Mouse (Mus musculus): ENCODE results near the gene Nup62cl. TPM values are rescaled to one million over a fixed set of nuclear protein-coding genes. Genes with fewer than 3 reads are reported as not detected.

Nup62cl gene
- 2.2 and 3.4 TPM in 2 replicates for polyA plus RNA-seq (2015; fragmentation: Nextera tagmentation; extraction: Ambion mirVana)

DNA sequence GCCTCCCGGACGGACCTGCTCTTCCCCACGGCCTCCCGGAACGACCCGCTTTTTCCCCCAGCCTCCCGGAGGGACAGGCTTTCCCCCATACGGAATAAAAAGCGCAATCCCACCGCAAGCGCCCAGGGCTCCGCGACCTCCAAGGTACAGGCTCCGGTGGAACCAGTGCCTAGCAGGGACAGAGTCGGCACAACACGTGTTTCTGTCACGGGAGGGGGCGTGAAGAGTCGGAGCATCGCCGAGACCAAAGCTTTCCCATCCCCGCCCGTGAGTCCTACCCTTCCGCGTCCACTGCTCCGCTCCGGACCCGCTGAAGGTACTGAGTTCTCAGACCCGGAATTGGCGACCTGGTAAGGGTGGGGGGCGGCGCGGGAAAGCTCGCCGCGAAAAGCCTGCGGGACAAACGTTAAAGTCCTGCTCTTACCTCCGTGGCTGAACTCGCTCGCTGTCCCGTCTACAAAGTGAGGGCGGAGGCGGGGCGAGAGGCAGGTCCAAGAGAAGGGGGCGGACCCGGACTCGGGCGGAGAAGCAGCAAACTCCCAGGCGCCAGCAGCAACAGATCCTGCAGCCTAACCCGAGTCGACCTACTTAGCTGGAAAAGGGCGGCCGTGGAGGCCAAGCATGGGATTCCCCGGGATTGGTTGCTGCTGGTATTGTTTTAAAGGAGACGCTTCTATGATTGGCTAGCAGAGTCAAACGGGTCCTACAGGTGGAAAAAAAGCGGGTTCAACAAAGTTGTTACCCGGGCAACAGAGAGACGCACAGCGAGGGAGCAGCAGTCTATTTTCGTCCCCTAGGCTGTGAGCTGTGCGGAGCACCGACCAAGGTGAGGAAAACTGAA, at the start of gene Nup62cl, which contains the start of gene Pih1h3b:
TSS of gene Nup62cl (minus strand) at position 578 of the 841 bp plus-strand sequence.
TSS of gene Pih1h3b (plus strand) at position 745 of the 841 bp plus-strand sequence.
- no peak for ATAC-seq (ENCODE audit: insufficient number of reproducible peaks, low FRiP score, low TSS enrichment, low read depth)

GRCm38 (mm10) chrX:140094066-140094465, 31.6 kb upstream of the Nup62cl start:
- Histone ChIP-seq H3K4me2 (no peak overlapping the region), H3K27ac (no peak overlapping the region), H3K27me3 (0 out of 2 replicates have a peak, but pooled peaks cover 5% of the 10 kb centered on the region), H3K4me1 (no peaks in the 10 kb centered on the region), H3K4me3 (no peak overlapping the region), H3K36me3 (no peaks in the 10 kb centered on the region), H3K9ac (no peak overlapping the region), H3K9me3 (no peaks in the 10 kb centered on the region)
- no peak for ATAC-seq (ENCODE audit: insufficient number of reproducible peaks, low FRiP score, low TSS enrichment, low read depth)
- WGBS: 75% methylated on average over 2 of the region's 2 CpGs

More for the DNA sequence above, at the start of gene Nup62cl, which contains the start of gene Pih1h3b:
- 27% methylated on average over 63 of the region's 64 CpGs for WGBS
- Histone ChIP-seq H3K36me3 (no peaks in the 10 kb centered on the region), H3K27ac (no peak within 1 kb of the TSS), H3K4me1 (peaks cover 7% of the 10 kb centered on the region; the same call in 1 of the 2 replicates), H3K27me3 (peaks cover 32% of the 10 kb centered on the region), H3K4me2 (peak within 1 kb of the TSS; percentile 50), H3K9me3 (no peaks in the 10 kb centered on the region; the same call in 1 of the 2 replicates), H3K9ac (no peak within 1 kb of the TSS), H3K4me3 (peak within 1 kb of the TSS; percentile 40)

DNA sequence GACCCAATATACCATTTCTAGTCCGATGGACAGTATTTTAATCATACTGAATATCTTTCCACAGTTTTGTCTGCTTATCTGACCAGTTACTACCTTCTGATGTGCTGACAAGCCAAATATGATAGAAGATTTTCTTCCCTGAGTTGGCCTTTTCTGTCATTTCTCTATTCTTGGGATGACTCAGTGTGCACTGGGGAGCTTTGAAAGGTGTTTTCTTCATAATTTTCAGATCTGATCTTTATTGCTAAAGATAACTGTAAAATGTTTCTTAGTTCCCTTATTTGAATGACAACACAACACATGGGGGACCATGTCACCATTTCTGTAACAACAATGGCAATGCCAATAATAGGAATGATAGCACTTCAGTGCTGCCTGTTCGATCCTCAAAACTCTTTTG, 20.0 kb upstream of the Nup62cl start:
- Histone ChIP-seq H3K9me3 (no peaks in the 10 kb centered on the region), H3K4me3 (no peak overlapping the region), H3K4me2 (no peak overlapping the region), H3K4me1 (no peaks in the 10 kb centered on the region), H3K27ac (no peak overlapping the region), H3K9ac (no peak overlapping the region), H3K27me3 (no peaks in the 10 kb centered on the region), H3K36me3 (no peaks in the 10 kb centered on the region)
- ATAC-seq (ENCODE audit: insufficient number of reproducible peaks, low FRiP score, low TSS enrichment, low read depth): no peak
- WGBS: 96% methylated on average over 2 of the region's 2 CpGs

DNA sequence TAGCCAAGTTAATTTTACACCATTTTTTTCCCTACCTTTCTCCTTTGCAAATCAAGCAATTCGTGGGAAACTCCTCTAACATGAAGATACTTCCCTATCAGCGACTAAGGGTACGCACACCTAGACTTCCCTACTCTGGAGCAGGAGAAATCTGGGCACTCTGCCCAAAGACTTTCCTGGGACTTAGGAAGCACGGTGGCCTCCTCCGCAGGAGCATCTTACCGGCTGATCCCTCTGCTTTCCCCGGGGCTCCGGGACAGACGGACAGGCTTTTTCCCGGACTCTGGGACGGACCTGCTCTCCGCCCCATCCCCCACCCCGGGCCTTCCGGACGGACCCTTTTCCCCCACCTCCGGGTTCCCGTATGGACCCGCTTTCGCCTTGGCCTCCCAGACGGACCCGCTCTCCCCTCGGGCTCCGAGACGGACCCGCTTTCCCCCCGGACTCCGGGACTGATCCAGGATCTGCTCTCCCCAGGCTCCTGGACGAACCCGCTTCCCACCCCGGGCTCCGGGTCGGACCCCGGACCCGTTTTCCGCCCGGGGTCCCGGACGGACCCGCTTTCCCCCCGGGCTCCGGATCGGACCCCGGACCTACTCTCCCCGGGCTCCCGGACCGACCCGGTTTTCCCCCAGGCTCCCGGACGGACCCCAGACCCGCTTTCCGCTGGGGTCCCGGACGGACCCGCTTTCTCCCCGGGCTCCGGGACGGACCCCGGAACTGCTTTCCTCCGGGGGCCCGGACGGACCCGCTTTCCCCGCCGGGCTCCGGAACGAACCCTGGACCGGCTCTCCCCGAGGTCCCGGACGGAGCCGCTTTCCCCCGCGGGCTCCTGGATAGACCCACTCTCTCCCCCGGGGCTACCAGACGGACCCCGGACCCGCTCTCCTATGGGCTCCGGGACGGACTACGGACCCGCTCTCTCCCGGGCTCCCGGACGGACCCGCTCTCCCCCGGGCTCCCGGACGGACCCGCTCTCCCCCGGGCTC, 1.3 kb downstream of the Nup62cl start:
- ATAC-seq (ENCODE audit: insufficient number of reproducible peaks, low FRiP score, low TSS enrichment, low read depth): no peak
- peak overlapping the region; percentile 50 for H3K4me2 ChIP-seq
- H3K4me1 ChIP-seq: peaks cover 7% of the 10 kb centered on the region; the same call in 1 of the 2 replicates
- H3K27me3 ChIP-seq: peaks cover 32% of the 10 kb centered on the region
- 20% methylated on average over 82 of the region's 90 CpGs for WGBS
- no peaks in the 10 kb centered on the region for H3K36me3 ChIP-seq
- no peak overlapping the region for H3K9ac ChIP-seq
- no peaks in the 10 kb centered on the region; the same call in 1 of the 2 replicates for H3K9me3 ChIP-seq
- H3K4me3 ChIP-seq: peak overlapping the region; percentile 40
- H3K27ac ChIP-seq: no peak overlapping the region

DNA sequence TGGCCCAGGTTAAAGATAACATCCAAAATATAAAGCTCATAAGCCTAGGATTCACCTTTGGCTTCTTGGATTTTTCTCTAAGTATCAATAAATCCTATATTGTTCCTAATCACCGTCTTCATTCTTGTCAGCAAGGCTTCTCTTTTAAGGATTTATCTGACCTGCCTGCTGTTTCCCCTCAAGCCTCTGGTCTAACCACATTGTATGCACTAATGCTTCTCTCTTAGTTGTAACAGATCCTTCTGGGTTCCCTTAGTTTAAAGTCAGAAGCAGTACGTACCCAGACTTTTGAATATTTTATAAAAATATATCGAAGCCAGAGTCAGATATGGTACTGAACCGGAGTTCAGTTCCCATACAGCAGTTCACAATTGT, 63.8 kb downstream of the Nup62cl start:
- no peak for ATAC-seq (ENCODE audit: insufficient number of reproducible peaks, low FRiP score, low TSS enrichment, low read depth)
- no peak overlapping the region for H3K27ac ChIP-seq
- H3K4me1 ChIP-seq: no peaks in the 10 kb centered on the region
- WGBS: 86% methylated on average over 4 of the region's 4 CpGs
- no peaks in the 10 kb centered on the region for H3K27me3 ChIP-seq
- no peak overlapping the region for H3K4me2 ChIP-seq
- H3K9me3 ChIP-seq: no peaks in the 10 kb centered on the region
- H3K36me3 ChIP-seq: no peaks in the 10 kb centered on the region
- H3K9ac ChIP-seq: no peak overlapping the region
- H3K4me3 ChIP-seq: peak overlapping the region; percentile 51

DNA sequence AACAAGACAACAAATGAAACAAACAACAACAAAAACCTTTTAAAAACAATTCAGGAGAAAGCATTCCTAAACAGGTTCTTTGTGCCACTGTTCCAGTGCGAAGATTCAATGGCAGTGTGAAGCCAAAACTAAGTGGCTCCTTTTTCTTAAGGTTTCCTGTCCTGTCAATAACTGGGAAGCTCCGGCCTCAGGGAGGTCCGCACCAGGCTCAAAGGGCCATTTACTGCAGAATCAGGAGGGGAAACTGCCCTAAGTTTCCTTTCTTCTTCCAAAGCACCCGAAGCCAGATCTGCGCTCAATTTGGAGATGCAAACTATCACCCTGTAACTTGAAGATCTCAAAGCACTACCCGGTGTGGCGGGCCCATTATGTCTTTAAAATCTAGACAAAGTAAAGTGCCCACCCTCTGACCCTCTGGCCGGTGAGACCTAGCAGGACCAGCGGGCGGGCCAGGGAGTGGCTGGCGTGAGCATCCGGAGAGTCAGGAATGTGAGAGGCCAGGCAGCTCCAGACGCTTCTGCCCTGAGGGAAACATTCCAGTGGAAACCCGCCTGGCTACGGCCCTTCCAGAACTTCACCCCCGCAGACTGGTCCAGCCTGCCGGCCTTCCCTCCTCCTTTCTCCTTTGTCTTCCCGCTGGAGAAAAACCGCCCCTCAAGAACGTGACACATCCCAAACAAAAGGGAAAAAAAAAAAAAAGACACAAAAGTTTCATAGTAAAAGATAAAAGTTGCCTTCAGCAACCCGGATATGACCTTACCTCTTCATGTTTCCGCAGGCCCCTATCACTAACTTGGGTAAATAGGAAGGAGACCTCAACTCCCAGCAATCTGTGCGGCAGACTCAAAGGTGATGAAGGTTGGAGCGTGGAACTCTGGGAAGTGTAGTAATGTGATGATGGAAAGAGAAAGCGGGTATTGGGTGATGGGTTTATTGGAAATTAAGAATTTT, 64.5 kb downstream of the Nup62cl start, which contains the start of gene Rbm41:
TSS of gene Rbm41 (minus strand) at position 856 of the 951 bp plus-strand sequence.
- no peaks in the 10 kb centered on the region for H3K27me3 ChIP-seq
- peak within 1 kb of the TSS; percentile 45 for H3K4me2 ChIP-seq
- no peaks in the 10 kb centered on the region for H3K36me3 ChIP-seq
- ATAC-seq (ENCODE audit: insufficient number of reproducible peaks, low FRiP score, low TSS enrichment, low read depth): no peak
- peak within 1 kb of the TSS; percentile 67; the same call in 1 of the 2 replicates for H3K27ac ChIP-seq
- peak within 1 kb of the TSS; percentile 51 for H3K4me3 ChIP-seq
- WGBS: 15% methylated on average over 25 of the region's 25 CpGs
- H3K4me1 ChIP-seq: no peaks in the 10 kb centered on the region
- no peaks in the 10 kb centered on the region for H3K9me3 ChIP-seq
- H3K9ac ChIP-seq: peak within 1 kb of the TSS; percentile 23; the same call in 1 of the 2 replicates

DNA sequence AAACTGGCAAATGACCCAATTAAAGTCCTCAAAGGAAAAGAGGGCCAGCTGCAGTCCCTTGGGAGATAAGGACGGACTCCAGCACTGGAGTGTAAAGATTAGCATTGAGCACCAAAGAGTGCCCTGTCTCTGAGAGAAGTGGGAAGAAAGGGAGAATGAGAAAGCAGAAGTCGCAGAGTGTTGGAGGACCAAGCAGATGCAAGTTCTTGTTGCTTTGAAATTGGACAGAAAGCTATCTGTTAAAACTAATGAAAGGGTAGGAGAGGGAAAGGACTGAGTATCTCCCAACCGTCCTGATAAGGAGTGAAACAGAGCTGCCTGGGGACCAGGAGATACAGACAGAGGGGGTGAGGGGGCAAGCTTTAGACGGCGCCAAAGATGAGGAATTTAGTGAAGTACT, 80.4 kb downstream of the Nup62cl start:
- Histone ChIP-seq H3K9me3 (no peaks in the 10 kb centered on the region), H3K4me2 (no peak overlapping the region), H3K27ac (no peak overlapping the region), H3K36me3 (no peaks in the 10 kb centered on the region), H3K4me1 (no peaks in the 10 kb centered on the region), H3K9ac (no peak overlapping the region), H3K27me3 (0 out of 2 replicates have a peak, but pooled peaks cover 3% of the 10 kb centered on the region), H3K4me3 (no peak overlapping the region)
- 86% methylated on average over 5 of the region's 5 CpGs for WGBS
- ATAC-seq (ENCODE audit: insufficient number of reproducible peaks, low FRiP score, low TSS enrichment, low read depth): no peak

Other genes starting within 250 kb of the Nup62cl start
- 22.7 and 24.2 TPM in 2 replicates for gene Morc4, start 191.0 kb downstream of the Nup62cl start, polyA plus RNA-seq (2015; fragmentation: Nextera tagmentation; extraction: Ambion mirVana)
- 3.8 and 4.2 TPM in 2 replicates for gene Rbm41, start 64.1 kb downstream of the Nup62cl start, polyA plus RNA-seq (2015; fragmentation: Nextera tagmentation; extraction: Ambion mirVana)
- not detected in 2 replicates for gene Pih1h3b, start 167 bp upstream of the Nup62cl start, polyA plus RNA-seq (2015; fragmentation: Nextera tagmentation; extraction: Ambion mirVana)

Measured in limb, embryonic 15.5 days (tissue).